Mouse (Mus musculus): ENCODE results near the gene Clcn6. TPM values are rescaled to one million over a fixed set of nuclear protein-coding genes. Genes with fewer than 3 reads are reported as not detected.

Gene Clcn6
- polyA plus RNA-seq, 1 experiment from 2014 or later, result 6.0 TPM

DNA sequence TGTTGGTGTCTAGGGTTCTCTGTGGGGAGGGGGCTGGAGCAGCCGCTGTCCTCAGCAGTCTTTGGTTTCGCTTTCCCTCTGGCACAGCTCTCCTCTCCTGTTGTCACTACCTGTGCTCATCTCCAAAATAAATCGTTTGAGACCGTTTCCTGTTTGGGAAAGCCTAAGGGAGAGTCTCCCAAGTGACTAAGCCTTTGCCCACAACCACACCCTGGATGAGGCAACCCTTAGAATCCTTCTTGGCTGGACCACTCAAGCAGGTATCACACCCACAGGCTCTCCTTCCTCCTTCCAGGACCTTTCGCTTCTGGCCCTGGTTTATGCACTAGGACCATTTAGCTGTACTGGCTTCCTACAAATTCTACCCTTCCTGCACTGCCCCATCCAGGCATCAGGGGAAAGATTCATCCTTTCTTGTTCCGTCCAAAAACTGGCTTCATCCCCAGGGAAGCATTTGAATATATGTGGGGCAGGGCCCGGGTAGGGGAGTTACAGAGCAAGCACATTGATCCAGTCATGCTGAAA, 45.0 kb downstream of the Clcn6 start:
- H3K36me3 ChIP-seq (ENCODE audit: control insufficient read depth, insufficient read depth, low read length), result no peaks in the 10 kb centered on the region
- H3K4me2 ChIP-seq (replicated peaks; ENCODE audit: low read depth, low read length), result no peak overlapping the region
- H3K9ac ChIP-seq (ENCODE audit: low read depth, low read length), result no peak overlapping the region
- H3K27ac ChIP-seq (ENCODE audit: low read depth, low read length), result no peak overlapping the region
- H3K4me3 ChIP-seq (ENCODE audit: low read length), result no peak overlapping the region
- no peak for ATAC-seq (ENCODE audit: low FRiP score, low TSS enrichment)
- no peaks in the 10 kb centered on the region for H3K4me1 ChIP-seq (ENCODE audit: control insufficient read depth, insufficient read depth, low read length)
- H3K9me3 ChIP-seq (ENCODE audit: control insufficient read depth, low read length), result no peaks in the 10 kb centered on the region
- WGBS, result 66% methylated on average over 7 of the region's 7 CpGs
- H3K27me3 ChIP-seq (ENCODE audit: control insufficient read depth, insufficient read depth, low read length), result no peaks in the 10 kb centered on the region

DNA sequence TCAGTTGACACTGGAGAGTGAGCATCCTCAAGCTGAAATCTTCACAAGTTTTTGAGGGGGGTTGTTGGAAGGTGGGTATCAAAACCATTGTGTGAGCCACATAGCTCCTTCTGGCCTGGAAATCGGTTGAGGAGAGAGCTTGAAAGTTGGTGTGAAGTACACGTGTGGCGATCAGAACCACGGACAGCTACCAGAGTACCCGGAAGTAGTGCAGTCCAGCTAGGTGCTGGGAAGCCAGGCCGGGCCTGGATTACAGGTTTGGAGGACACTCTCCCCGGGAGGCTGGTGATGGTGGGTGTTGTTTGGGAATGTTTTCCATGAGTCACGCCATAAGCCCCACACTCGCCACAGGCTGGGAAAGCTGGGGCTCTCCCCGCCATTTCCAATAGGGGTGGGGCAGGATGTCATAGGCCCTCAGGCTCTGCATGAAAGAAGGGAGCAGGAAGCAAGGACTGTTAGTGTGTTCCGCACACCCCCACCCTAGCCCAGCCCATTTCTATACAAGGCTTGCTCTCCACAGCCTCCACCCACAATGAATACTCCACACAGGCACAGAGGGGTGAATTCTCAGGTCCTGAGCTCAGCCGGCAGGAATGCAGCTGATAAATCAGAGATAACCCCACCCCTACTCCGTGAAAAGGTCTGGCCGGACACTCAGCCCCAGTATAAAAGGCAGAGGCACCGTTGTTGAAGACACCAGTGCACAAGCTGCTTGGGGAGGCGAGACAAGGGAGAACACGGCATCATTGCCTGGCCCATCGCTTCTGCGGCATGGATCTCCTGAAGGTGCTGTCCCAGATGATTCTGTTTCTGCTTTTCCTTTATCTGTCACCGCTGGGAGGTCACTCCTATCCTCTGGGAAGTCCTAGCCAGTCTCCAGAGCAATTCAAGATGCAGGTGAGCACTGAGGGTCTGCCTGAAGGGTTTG, 53.2 kb downstream of the Clcn6 start, which contains the start of gene Nppb:
Gene Nppb, plus strand, starts transcription at position 584 of the 928 bp plus-strand sequence.
- Histone ChIP-seq H3K27ac (ENCODE audit: low read depth, low read length) (no peak within 1 kb of the TSS), H3K4me1 (ENCODE audit: control insufficient read depth, insufficient read depth, low read length) (no peaks in the 10 kb centered on the region), H3K4me2 (replicated peaks; ENCODE audit: low read depth, low read length) (no peak within 1 kb of the TSS), H3K9me3 (ENCODE audit: control insufficient read depth, low read length) (no peaks in the 10 kb centered on the region), H3K4me3 (ENCODE audit: low read length) (no peak within 1 kb of the TSS), H3K9ac (ENCODE audit: low read depth, low read length) (no peak within 1 kb of the TSS), H3K27me3 (ENCODE audit: control insufficient read depth, insufficient read depth, low read length) (no peaks in the 10 kb centered on the region), H3K36me3 (ENCODE audit: control insufficient read depth, insufficient read depth, low read length) (no peaks in the 10 kb centered on the region)
- ATAC-seq (ENCODE audit: low FRiP score, low TSS enrichment), result peak; percentile 57; the same call in 1 of the 2 replicates
- WGBS, result 35% methylated on average over 20 of the region's 20 CpGs

DNA sequence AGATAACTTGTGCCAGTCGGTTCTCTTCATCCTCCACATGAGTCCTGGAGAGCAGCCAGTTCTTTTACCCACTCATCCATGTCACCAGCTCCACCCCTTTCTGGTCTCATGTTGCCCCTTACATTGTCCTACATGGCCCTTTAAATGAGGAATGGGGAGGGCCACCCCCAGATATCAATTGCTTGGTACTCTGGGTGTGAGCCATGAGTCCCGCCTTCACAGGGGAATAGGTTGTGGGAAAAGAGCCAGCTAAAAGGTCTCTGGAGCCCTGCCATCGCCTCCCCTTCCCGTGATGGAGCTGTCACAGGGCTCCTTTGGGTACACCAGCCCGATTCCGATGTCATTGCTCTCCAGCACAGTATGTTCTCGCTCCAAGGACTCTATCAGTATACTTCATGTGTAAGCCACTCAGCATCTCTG, 59.2 kb downstream of the Clcn6 start:
- no peak overlapping the region for H3K4me2 ChIP-seq (replicated peaks; ENCODE audit: low read depth, low read length)
- 77% methylated on average over 7 of the region's 7 CpGs for WGBS

DNA sequence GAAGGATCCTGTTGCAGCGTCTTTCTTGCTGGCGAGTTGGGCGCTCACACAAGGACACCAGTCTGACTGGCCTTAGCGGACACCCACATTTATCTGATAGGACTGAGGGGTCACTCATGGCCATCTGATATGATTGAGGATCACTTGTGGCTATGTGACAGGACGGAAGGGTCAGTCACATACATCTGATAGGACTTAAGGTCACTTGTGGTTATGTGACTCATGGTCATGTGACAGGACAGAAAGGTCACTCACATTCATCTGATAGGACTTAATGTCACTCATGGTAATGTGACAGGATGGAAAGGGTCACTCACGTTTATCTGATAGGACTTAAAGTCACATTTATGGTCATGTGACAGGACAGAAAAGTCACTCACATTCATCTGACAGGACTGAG, 60.2 kb downstream of the Clcn6 start:
- no peaks in the 10 kb centered on the region for H3K36me3 ChIP-seq (ENCODE audit: control insufficient read depth, insufficient read depth, low read length)
- no peak overlapping the region for H3K9ac ChIP-seq (ENCODE audit: low read depth, low read length)
- H3K9me3 ChIP-seq (ENCODE audit: control insufficient read depth, low read length), result no peaks in the 10 kb centered on the region
- no peaks in the 10 kb centered on the region for H3K27me3 ChIP-seq (ENCODE audit: control insufficient read depth, insufficient read depth, low read length)
- H3K27ac ChIP-seq (ENCODE audit: low read depth, low read length), result no peak overlapping the region
- H3K4me3 ChIP-seq (ENCODE audit: low read length), result no peak overlapping the region
- WGBS, result 89% methylated on average over 6 of the region's 6 CpGs
- H3K4me1 ChIP-seq (ENCODE audit: control insufficient read depth, insufficient read depth, low read length), result no peaks in the 10 kb centered on the region
- no peak for ATAC-seq (ENCODE audit: low FRiP score, low TSS enrichment)
- H3K4me2 ChIP-seq (replicated peaks; ENCODE audit: low read depth, low read length), result no peak overlapping the region

More for the DNA sequence above, 59.2 kb downstream of the Clcn6 start:
- Histone ChIP-seq H3K27me3 (ENCODE audit: control insufficient read depth, insufficient read depth, low read length) (no peaks in the 10 kb centered on the region), H3K36me3 (ENCODE audit: control insufficient read depth, insufficient read depth, low read length) (no peaks in the 10 kb centered on the region), H3K9me3 (ENCODE audit: control insufficient read depth, low read length) (no peaks in the 10 kb centered on the region), H3K4me3 (ENCODE audit: low read length) (no peak overlapping the region), H3K27ac (ENCODE audit: low read depth, low read length) (no peak overlapping the region), H3K4me1 (ENCODE audit: control insufficient read depth, insufficient read depth, low read length) (no peaks in the 10 kb centered on the region), H3K9ac (ENCODE audit: low read depth, low read length) (no peak overlapping the region)
- ATAC-seq (ENCODE audit: low FRiP score, low TSS enrichment), result no peak

DNA sequence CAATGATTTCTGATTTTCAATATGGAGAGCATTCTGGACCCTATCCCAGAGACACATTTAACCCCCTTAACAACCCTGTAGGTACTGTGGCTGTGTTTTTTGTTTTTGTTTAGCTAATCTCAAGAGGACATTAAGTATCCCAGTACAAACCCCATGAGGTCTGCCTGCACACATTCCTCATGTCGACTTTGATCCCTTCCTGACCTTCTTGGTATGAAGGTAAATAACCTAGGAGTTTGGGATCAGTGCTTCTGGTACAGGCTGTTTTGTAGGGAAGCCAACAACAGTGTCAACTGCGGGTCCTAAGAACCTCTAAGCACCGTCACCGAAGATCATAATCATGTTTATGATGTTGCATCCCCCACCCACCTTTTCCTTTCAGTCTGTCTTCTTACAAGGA, 60.9 kb downstream of the Clcn6 start:
- H3K9ac ChIP-seq (ENCODE audit: low read depth, low read length), result no peak overlapping the region
- H3K27ac ChIP-seq (ENCODE audit: low read depth, low read length), result no peak overlapping the region
- no peaks in the 10 kb centered on the region for H3K27me3 ChIP-seq (ENCODE audit: control insufficient read depth, insufficient read depth, low read length)
- no peak overlapping the region for H3K4me3 ChIP-seq (ENCODE audit: low read length)
- H3K4me1 ChIP-seq (ENCODE audit: control insufficient read depth, insufficient read depth, low read length), result no peaks in the 10 kb centered on the region
- H3K9me3 ChIP-seq (ENCODE audit: control insufficient read depth, low read length), result no peaks in the 10 kb centered on the region
- H3K4me2 ChIP-seq (replicated peaks; ENCODE audit: low read depth, low read length), result no peak overlapping the region
- H3K36me3 ChIP-seq (ENCODE audit: control insufficient read depth, insufficient read depth, low read length), result no peaks in the 10 kb centered on the region
- 84% methylated on average over 4 of the region's 4 CpGs for WGBS
- ATAC-seq (ENCODE audit: low FRiP score, low TSS enrichment), result no peak

DNA sequence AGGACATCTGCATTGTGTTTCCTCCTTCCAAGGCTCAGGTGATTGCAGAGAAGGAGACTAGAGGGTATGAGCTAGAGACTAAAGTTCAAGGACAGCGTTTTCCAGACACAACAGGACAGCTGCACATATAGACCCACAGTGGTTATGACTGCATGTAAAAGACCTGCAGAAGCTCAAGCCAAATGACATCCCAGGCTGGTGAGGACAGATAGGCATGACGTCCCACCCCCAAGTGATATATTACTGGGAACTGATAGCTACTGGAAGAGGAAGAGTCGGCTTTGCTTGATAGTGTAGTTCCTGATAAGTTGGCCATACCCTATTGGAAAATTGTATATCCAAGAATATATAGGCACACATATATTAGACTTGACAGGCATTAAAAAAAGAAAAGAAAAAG, 62.4 kb downstream of the Clcn6 start:
- no peaks in the 10 kb centered on the region for H3K4me1 ChIP-seq (ENCODE audit: control insufficient read depth, insufficient read depth, low read length)
- WGBS, result 83% methylated on average over 3 of the region's 3 CpGs
- H3K4me2 ChIP-seq (replicated peaks; ENCODE audit: low read depth, low read length), result no peak overlapping the region
- no peak for ATAC-seq (ENCODE audit: low FRiP score, low TSS enrichment)
- no peaks in the 10 kb centered on the region for H3K9me3 ChIP-seq (ENCODE audit: control insufficient read depth, low read length)
- H3K27me3 ChIP-seq (ENCODE audit: control insufficient read depth, insufficient read depth, low read length), result no peaks in the 10 kb centered on the region
- H3K4me3 ChIP-seq (ENCODE audit: low read length), result no peak overlapping the region
- no peaks in the 10 kb centered on the region for H3K36me3 ChIP-seq (ENCODE audit: control insufficient read depth, insufficient read depth, low read length)
- no peak overlapping the region for H3K9ac ChIP-seq (ENCODE audit: low read depth, low read length)
- H3K27ac ChIP-seq (ENCODE audit: low read depth, low read length), result no peak overlapping the region

DNA sequence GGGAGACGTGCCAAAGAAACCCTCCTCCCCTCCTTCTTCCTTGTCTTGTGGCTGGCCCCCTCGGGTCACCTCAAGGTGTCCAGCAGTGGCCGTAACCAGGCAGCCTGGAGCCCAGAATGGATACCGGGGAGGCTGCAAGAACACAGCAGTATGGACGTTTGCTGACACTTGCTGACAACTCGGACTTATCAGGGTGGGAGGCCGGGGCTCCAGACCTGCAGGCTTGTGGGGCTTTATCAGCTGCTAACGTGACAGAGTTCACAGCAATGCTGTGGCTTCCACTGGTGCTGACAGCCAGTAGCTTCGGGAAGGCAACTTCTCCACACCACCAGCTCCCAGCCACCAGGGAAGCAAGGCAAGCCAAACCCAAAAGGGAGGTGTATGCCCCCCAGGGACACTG, 69.3 kb downstream of the Clcn6 start:
- no peaks in the 10 kb centered on the region for H3K9me3 ChIP-seq (ENCODE audit: control insufficient read depth, low read length)
- no peak overlapping the region for H3K4me3 ChIP-seq (ENCODE audit: low read length)
- no peaks in the 10 kb centered on the region for H3K27me3 ChIP-seq (ENCODE audit: control insufficient read depth, insufficient read depth, low read length)
- H3K4me2 ChIP-seq (replicated peaks; ENCODE audit: low read depth, low read length), result no peak overlapping the region
- H3K36me3 ChIP-seq (ENCODE audit: control insufficient read depth, insufficient read depth, low read length), result no peaks in the 10 kb centered on the region
- ATAC-seq (ENCODE audit: low FRiP score, low TSS enrichment), result no peak
- 61% methylated on average over 9 of the region's 9 CpGs for WGBS
- no peaks in the 10 kb centered on the region for H3K4me1 ChIP-seq (ENCODE audit: control insufficient read depth, insufficient read depth, low read length)
- H3K9ac ChIP-seq (ENCODE audit: low read depth, low read length), result no peak overlapping the region
- H3K27ac ChIP-seq (ENCODE audit: low read depth, low read length), result no peak overlapping the region

DNA sequence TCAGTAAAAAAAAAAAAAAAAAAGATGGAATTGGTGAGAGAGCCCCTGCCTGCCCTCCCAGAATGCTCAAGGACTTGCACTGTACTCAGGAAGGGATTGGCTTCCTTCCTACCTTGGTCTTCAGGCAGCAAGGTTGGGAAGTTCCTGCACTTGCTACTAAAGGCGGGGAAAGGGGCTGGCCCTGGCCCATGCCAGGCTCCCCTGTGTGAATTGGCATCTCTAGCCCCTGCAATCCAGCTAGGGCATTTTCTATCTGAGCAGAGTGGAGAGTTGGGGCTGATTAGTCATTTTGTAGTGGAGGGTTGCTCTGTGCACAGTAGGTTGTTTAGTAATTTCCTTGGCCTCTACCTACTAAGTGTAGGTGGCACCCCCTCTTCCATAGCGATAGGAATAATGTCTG, 69.8 kb downstream of the Clcn6 start:
- H3K4me3 ChIP-seq (ENCODE audit: low read length), result no peak overlapping the region
- no peak for ATAC-seq (ENCODE audit: low FRiP score, low TSS enrichment)
- 79% methylated on average over 2 of the region's 2 CpGs for WGBS
- H3K27ac ChIP-seq (ENCODE audit: low read depth, low read length), result no peak overlapping the region
- H3K36me3 ChIP-seq (ENCODE audit: control insufficient read depth, insufficient read depth, low read length), result no peaks in the 10 kb centered on the region
- H3K9ac ChIP-seq (ENCODE audit: low read depth, low read length), result no peak overlapping the region
- H3K9me3 ChIP-seq (ENCODE audit: control insufficient read depth, low read length), result no peaks in the 10 kb centered on the region
- H3K4me2 ChIP-seq (replicated peaks; ENCODE audit: low read depth, low read length), result no peak overlapping the region
- H3K27me3 ChIP-seq (ENCODE audit: control insufficient read depth, insufficient read depth, low read length), result no peaks in the 10 kb centered on the region
- no peaks in the 10 kb centered on the region for H3K4me1 ChIP-seq (ENCODE audit: control insufficient read depth, insufficient read depth, low read length)

DNA sequence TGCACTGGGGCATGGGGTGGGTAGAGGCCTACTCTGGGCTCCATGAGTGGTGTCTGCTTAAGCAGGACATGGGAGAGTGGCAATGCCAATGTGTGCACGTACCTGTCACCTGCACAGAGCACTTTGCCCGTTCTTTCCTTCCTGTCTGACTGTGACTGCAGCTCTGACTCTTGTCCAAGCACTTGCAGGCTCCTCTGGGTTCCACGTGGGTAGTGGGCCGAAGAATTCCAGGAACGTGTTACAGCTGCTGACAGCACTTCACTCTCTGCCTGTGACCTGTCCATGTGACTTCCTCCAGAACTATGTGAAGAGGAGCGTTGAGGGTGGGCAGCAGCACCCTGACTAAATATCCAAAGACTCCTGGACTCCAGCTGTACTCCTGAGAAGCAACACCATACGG, 72.9 kb downstream of the Clcn6 start:
- 68% methylated on average over 7 of the region's 7 CpGs for WGBS
- no peaks in the 10 kb centered on the region for H3K4me1 ChIP-seq (ENCODE audit: control insufficient read depth, insufficient read depth, low read length)
- H3K4me3 ChIP-seq (ENCODE audit: low read length), result no peak overlapping the region
- no peak for ATAC-seq (ENCODE audit: low FRiP score, low TSS enrichment)
- H3K4me2 ChIP-seq (replicated peaks; ENCODE audit: low read depth, low read length), result no peak overlapping the region
- H3K27me3 ChIP-seq (ENCODE audit: control insufficient read depth, insufficient read depth, low read length), result no peaks in the 10 kb centered on the region
- no peaks in the 10 kb centered on the region for H3K36me3 ChIP-seq (ENCODE audit: control insufficient read depth, insufficient read depth, low read length)
- no peaks in the 10 kb centered on the region for H3K9me3 ChIP-seq (ENCODE audit: control insufficient read depth, low read length)
- H3K27ac ChIP-seq (ENCODE audit: low read depth, low read length), result no peak overlapping the region
- no peak overlapping the region for H3K9ac ChIP-seq (ENCODE audit: low read depth, low read length)

All from kidney, embryonic 14.5 days (tissue).